Mouse (Mus musculus) forebrain, embryonic 15.5 days (tissue): ENCODE data around the gene Cant1. TPM values are rescaled to one million over a fixed set of nuclear protein-coding genes. Genes with fewer than 3 reads are reported as not detected.
"Not testable (repeated sequence)": the region's sequence is repeated elsewhere in the genome, so short reads cannot be mapped to it uniquely, and the experiment has no call there.

ENCODE experiments used
- ATAC-seq: fragments of 200-750 bp; cut with Nextera tagmentation; replicated peaks from 2 replicates; pipeline ENCODE4 v1.8.0; 2017; ENCODE audit warnings: mild to moderate bottlenecking, moderate TSS enrichment, moderate library complexity
- H3K27ac ChIP-seq: fragments of 300-500 bp; sonication (generic); replicated peaks from 2 replicates; pipeline ENCODE4 v1.5.1; 2015; ENCODE audit warnings: mild to moderate bottlenecking, inconsistent platforms
- H3K27me3 ChIP-seq: fragments of 300-500 bp; sonication (generic); 2 replicates; pipeline ENCODE4 v1.6.1; 2015; ENCODE audit warnings: inconsistent platforms
- H3K36me3 ChIP-seq: fragments of 300-500 bp; sonication (generic); 2 replicates; pipeline ENCODE4 v1.6.1; 2015; ENCODE audit warnings: mild to moderate bottlenecking, inconsistent platforms
- H3K4me1 ChIP-seq: fragments of 300-500 bp; sonication (generic); 2 replicates; pipeline ENCODE4 v1.6.1; 2015; ENCODE audit warnings: inconsistent platforms
- H3K4me2 ChIP-seq: fragments of 300-500 bp; sonication (generic); replicated peaks from 2 replicates; pipeline ENCODE4 v1.6.1; 2015; ENCODE audit warnings: mild to moderate bottlenecking, inconsistent platforms
- H3K4me3 ChIP-seq: fragments of 300-500 bp; sonication (generic); 2 replicates; pipeline ENCODE4 v1.5.1; 2015; ENCODE audit warnings: mild to moderate bottlenecking, inconsistent platforms
- H3K9ac ChIP-seq: fragments of 300-500 bp; sonication (generic); replicated peaks from 2 replicates; pipeline ENCODE4 v1.6.1; 2015; ENCODE audit warnings: mild to moderate bottlenecking, inconsistent platforms
- H3K9me3 ChIP-seq: fragments of 300-500 bp; sonication (generic); 2 replicates; pipeline ENCODE4 v1.6.1; 2016; ENCODE audit warnings: inconsistent platforms
- WGBS: fragments of 180-500 bp; shearing (Covaris S2); methylation state at CpG from one replicate; pipeline ENCODE4 v1.1.7; 2015; ENCODE audit warnings: mixed read lengths; 5-methylcytosine and 5-hydroxymethylcytosine counted together
- polyA plus RNA-seq: library from polyadenylated mRNA; unstranded; fragments of >200 nt; fragmentation: Nextera tagmentation; extraction: Ambion mirVana; gene quantifications from 2 replicates; pipeline ENCODE4 v1.2.1, GENCODE M21; 2015

Cant1 gene
- polyA plus RNA-seq, 1 experiment from 2014 or later = 28.9 TPM

GRCm38 (mm10) chr11:118401760-118402280 lies 17.1 kb downstream of the Cant1 start, which contains the start of gene Lgals3bp:
TSS of gene Lgals3bp (minus strand) at chr11:118402092.
- Histone ChIP-seq H3K4me1 (peaks cover 4% of the 10 kb centered on the region; the same call in 1 of the 2 replicates), H3K9me3 (no peaks in the 10 kb centered on the region), H3K9ac (no peak within 1 kb of the TSS), H3K36me3 (peaks cover 13% of the 10 kb centered on the region), H3K27me3 (no peaks in the 10 kb centered on the region), H3K4me2 (no peak within 1 kb of the TSS), H3K27ac (no peak within 1 kb of the TSS), H3K4me3 (no peak within 1 kb of the TSS)
- ATAC-seq = no peak
- WGBS = 55% methylated on average over 7 of the region's 7 CpGs

DNA sequence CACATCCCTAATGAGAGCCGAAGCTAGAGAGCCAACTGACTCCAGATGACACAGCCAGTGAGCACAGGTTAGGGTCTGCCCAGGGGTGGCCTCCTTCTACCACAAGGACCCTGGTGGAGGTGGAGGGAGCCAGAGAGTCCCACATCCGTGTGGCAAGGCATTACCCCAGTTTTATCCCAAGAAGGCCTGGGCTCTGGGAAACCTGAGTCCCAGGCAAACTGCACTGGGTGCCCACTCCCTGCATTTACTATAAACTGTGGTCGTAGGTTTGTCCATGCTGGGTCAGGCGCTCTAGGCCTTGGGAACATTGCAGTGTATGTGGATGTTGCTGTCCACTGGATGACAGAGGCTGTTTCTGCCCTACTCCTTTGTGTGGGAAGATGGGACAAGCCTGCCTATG lies 17.7 kb downstream of the Cant1 start:
- Histone ChIP-seq H3K4me1 (no peaks in the 10 kb centered on the region), H3K27me3 (no peaks in the 10 kb centered on the region), H3K9ac (no peak overlapping the region), H3K27ac (no peak overlapping the region), H3K4me3 (no peak overlapping the region), H3K36me3 (0 out of 2 replicates have a peak, but pooled peaks cover 8% of the 10 kb centered on the region), H3K9me3 (no peaks in the 10 kb centered on the region), H3K4me2 (no peak overlapping the region)
- ATAC-seq = no peak
- 83% methylated on average over 4 of the region's 4 CpGs for WGBS

DNA sequence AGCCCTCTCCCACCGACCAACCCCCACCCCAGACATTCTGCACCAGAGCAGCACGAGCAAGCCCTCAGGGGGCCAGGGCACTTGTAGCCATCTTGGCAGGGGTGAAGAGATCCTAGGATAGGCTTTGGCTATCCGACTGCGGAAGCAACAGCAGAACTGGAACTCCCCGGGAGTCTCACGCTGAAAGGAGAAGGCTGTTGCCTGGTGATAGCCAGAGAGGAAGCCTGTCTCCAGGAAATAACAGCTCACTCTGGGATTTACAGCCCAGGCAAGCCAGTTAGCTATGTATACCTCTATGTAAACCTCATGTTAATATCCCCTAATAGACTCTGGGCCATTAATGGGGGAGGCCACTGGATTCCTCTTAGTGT lies 18.3 kb downstream of the Cant1 start:
- Histone ChIP-seq H3K4me1 (no peaks in the 10 kb centered on the region), H3K27ac (no peak overlapping the region), H3K4me2 (no peak overlapping the region), H3K27me3 (no peaks in the 10 kb centered on the region), H3K9me3 (no peaks in the 10 kb centered on the region), H3K4me3 (no peak overlapping the region), H3K36me3 (0 out of 2 replicates have a peak, but pooled peaks cover 2% of the 10 kb centered on the region), H3K9ac (no peak overlapping the region)
- no peak for ATAC-seq
- 52% methylated on average over 6 of the region's 6 CpGs for WGBS

DNA sequence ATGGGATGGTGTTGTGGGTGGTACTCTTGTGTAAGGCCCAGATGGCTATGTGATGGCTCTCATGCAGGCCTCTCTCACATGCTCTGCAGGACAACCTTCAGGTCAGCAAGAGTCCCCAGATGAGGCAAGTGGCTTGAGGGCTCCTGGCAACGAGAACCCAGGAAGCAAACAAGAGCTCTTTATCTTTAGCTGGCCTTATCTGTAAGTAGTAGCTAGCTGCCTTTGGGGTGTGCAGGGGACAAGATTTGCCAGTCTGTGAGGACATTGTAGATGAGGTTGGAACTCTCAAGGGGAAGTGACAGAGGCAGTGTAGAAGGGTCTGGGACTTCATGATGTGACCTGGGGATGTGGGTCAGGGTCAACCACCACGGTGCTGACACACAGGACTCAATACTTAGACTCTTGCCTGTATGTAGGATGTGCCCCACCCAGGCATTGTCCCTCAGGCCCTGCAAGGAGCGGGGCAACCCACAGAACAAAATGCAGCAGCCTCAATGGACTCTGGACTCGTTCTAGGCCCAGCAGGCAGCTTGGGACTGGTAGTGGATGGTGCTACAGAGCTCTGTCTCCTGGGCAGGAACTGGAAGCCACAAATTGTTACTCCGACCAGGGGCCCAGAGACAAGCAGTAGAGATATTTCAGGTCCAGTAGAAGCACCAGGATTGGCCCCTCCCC lies 18.9 kb downstream of the Cant1 start:
- no peak for ATAC-seq
- Histone ChIP-seq H3K4me1 (no peaks in the 10 kb centered on the region), H3K9me3 (no peaks in the 10 kb centered on the region), H3K27ac (no peak overlapping the region), H3K9ac (no peak overlapping the region), H3K4me2 (no peak overlapping the region), H3K27me3 (no peaks in the 10 kb centered on the region), H3K36me3 (no peaks in the 10 kb centered on the region), H3K4me3 (no peak overlapping the region)
- WGBS = 80% methylated on average over 5 of the region's 5 CpGs

DNA sequence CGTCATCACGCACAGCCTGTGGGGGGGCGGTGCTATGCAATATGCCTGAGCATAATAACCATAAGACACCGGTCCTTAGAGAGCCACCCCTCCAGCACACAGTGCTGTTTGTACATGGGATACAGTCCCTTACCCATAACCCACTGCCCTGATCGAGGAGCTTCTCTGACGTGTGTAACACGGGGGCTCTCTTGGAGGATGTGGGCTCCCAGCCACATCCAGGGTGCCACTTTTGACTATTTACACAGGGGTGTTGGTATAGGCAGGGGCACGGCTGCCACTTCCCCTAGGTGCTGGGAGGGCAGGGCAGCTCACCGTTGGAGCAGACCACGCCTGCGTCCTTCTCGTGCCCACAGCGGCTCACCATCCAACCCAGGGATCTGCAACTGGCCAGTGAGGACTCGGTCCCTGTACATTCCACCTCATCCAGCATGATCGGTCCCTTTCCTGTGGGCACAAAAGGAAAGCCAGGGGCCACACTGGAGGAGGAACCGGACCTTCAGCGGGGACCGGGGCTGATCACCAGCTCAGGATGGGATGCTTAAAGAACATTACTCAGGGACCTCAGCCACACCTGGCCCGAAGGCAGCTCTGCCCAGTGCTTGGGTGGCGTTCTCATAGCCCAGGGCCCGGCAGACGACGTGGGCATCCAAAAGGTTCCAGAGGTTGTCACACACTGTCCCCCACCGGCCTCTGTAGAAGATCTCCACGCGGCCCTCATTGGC lies 20.9 kb downstream of the Cant1 start:
- WGBS = 92% methylated on average over 26 of the region's 26 CpGs
- no peaks in the 10 kb centered on the region for H3K27me3 ChIP-seq

GRCm38 (mm10) chr11:118394538-118394937 lies 24.3 kb downstream of the Cant1 start:
- no peak overlapping the region for H3K4me3 ChIP-seq
- no peaks in the 10 kb centered on the region for H3K27me3 ChIP-seq
- no peaks in the 10 kb centered on the region for H3K4me1 ChIP-seq
- ATAC-seq = no peak
- 62% methylated on average over 6 of the region's 6 CpGs for WGBS
- no peaks in the 10 kb centered on the region for H3K36me3 ChIP-seq
- no peaks in the 10 kb centered on the region for H3K9me3 ChIP-seq
- no peak overlapping the region for H3K4me2 ChIP-seq
- H3K9ac ChIP-seq = no peak overlapping the region
- H3K27ac ChIP-seq = no peak overlapping the region

More for the DNA sequence above, 20.9 kb downstream of the Cant1 start:
- no peak overlapping the region for H3K27ac ChIP-seq
- no peaks in the 10 kb centered on the region for H3K36me3 ChIP-seq
- H3K4me2 ChIP-seq = no peak overlapping the region
- no peak for ATAC-seq
- H3K4me1 ChIP-seq = no peaks in the 10 kb centered on the region
- no peaks in the 10 kb centered on the region for H3K9me3 ChIP-seq
- no peak overlapping the region for H3K4me3 ChIP-seq
- no peak overlapping the region for H3K9ac ChIP-seq

DNA sequence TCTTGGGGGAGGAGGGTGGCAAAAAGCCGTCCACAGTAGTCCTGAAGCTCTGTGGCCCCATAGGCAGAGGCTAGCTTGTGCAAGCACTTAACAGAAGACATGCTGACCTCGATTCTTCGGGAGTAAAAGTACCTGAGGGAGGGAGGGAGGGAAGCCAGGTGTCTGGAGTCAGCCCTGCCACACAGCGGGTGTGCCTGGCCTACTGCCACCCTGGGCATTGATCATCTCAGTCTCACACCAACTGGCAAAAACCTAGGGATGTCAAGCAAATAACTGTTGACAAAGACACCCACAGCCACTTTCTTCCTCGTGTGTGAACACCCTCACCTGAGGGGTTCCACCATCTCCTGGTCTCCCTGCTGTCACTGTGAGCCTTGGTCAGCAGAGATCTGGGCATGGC lies 24.9 kb downstream of the Cant1 start:
- Histone ChIP-seq H3K4me2 (no peak overlapping the region), H3K36me3 (no peaks in the 10 kb centered on the region), H3K9ac (no peak overlapping the region), H3K27me3 (no peaks in the 10 kb centered on the region), H3K4me3 (no peak overlapping the region), H3K4me1 (no peaks in the 10 kb centered on the region), H3K9me3 (no peaks in the 10 kb centered on the region), H3K27ac (no peak overlapping the region)
- no peak for ATAC-seq
- WGBS = 68% methylated on average over 5 of the region's 5 CpGs

- not testable (repeated sequence) for H3K27me3 ChIP-seq, H3K4me1 ChIP-seq, H3K27ac ChIP-seq, H3K4me3 ChIP-seq, H3K36me3 ChIP-seq, ATAC-seq, H3K9ac ChIP-seq, H3K9me3 ChIP-seq, H3K4me2 ChIP-seq
- WGBS = 88% methylated on average over 13 of the region's 13 CpGs
These were observed 31.1 kb downstream of the Cant1 start for GRCm38 (mm10) chr11:118387816-118388215.

GRCm38 (mm10) chr11:118379251-118380009 lies 39.5 kb downstream of the Cant1 start:
- no peaks in the 10 kb centered on the region for H3K27me3 ChIP-seq
- H3K9ac ChIP-seq = no peak overlapping the region
- H3K36me3 ChIP-seq = no peaks in the 10 kb centered on the region
- H3K4me1 ChIP-seq = no peaks in the 10 kb centered on the region
- H3K4me2 ChIP-seq = no peak overlapping the region
- H3K27ac ChIP-seq = no peak overlapping the region
- no peak for ATAC-seq
- WGBS = 49% methylated on average over 11 of the region's 11 CpGs
- no peaks in the 10 kb centered on the region for H3K9me3 ChIP-seq
- no peak overlapping the region for H3K4me3 ChIP-seq

- WGBS = 89% methylated on average over 6 of the region's 6 CpGs
- H3K4me1 ChIP-seq = no peaks in the 10 kb centered on the region
- no peak overlapping the region for H3K4me3 ChIP-seq
- no peaks in the 10 kb centered on the region for H3K27me3 ChIP-seq
- no peak overlapping the region for H3K4me2 ChIP-seq
- H3K9ac ChIP-seq = no peak overlapping the region
- no peak overlapping the region for H3K27ac ChIP-seq
- no peaks in the 10 kb centered on the region for H3K9me3 ChIP-seq
- H3K36me3 ChIP-seq = no peaks in the 10 kb centered on the region
- no peak for ATAC-seq
These were observed 40.2 kb downstream of the Cant1 start for GRCm38 (mm10) chr11:118378656-118379055.

DNA sequence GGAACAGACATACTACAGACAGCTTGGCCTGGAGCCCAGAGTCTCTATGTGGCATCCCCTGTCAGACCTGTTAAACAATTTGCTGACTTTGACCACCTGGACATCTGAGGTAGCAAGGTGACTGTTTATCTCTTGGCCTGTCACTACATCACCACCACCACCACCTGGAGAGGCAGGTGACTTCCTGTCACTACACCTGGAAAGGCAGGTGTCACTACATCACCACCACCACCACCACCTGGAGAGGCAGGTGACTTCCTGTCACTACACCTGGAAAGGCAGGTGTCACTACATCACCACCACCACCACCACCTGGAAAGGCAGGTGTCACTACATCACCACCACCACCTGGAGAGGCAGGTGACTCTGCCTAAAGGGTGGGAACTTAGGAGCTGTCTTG lies 42.6 kb downstream of the Cant1 start:
- H3K9ac ChIP-seq, H3K27ac ChIP-seq, H3K27me3 ChIP-seq, H3K9me3 ChIP-seq, H3K36me3 ChIP-seq, ATAC-seq, H3K4me3 ChIP-seq, H3K4me2 ChIP-seq, H3K4me1 ChIP-seq: not testable (repeated sequence)

GRCm38 (mm10) chr11:118375881-118376280 lies 43.0 kb downstream of the Cant1 start:
- Histone ChIP-seq H3K9me3 (no peaks in the 10 kb centered on the region), H3K9ac (no peak overlapping the region), H3K4me2 (no peak overlapping the region), H3K4me1 (no peaks in the 10 kb centered on the region), H3K27ac (no peak overlapping the region), H3K4me3 (no peak overlapping the region), H3K36me3 (no peaks in the 10 kb centered on the region), H3K27me3 (no peaks in the 10 kb centered on the region)
- WGBS = 85% methylated on average over 5 of the region's 5 CpGs
- no peak for ATAC-seq
